ENCODE assay signal across 20 mouse cellular contexts in genomic region chr11:71076342-71076741, GRCm38 (mm10). TPM values are rescaled to one million over a fixed set of nuclear protein-coding genes. Genes with fewer than 3 reads are reported as not detected.
"Had no signal": no experiment of that assay in that cellular context is flagged by ENCODE, and none has a peak within 500 bp of the region (broad histone marks: within the 10 kb centered on the region; RNA-seq: fewer than 3 reads in every experiment).

No protein-coding gene starts in this region.

- ATAC-seq: liver, embryonic 12.5 days; liver, postnatal 0 days; lung, postnatal 0 days; midbrain, embryonic 13.5 days; midbrain, embryonic 15.5 days; midbrain, embryonic 16.5 days had no signal

- DNase-seq: left cerebral cortex, postnatal 4 days; liver; liver, embryonic 13.5 days; liver, postnatal 0 days; lung, adult 18-20 months; lung, adult 2 months; lung, embryonic 14.5 days; lung, postnatal 10 days; lung, postnatal 14 days; lung, postnatal 36 days; lung, postnatal 4 days; midbrain, embryonic 14.5 days had no signal

RNA-seq across cellular contexts. Expression of gene 6330403K07Rik, which starts 43.0 kb away (rescaled TPM):
- total RNA-seq: liver, adult 2 months; megakaryocyte, adult 5-6 weeks; monocyte, adult 5-6 weeks had no signal
